Mouse (Mus musculus) urinary bladder, postnatal 4 days (tissue): ENCODE results near the gene Osbp.
"Not testable (repeated sequence)": the region's sequence is repeated elsewhere in the genome, so short reads cannot be mapped to it uniquely, and the experiment has no call there.

Experiments used
- DNase-seq, 2 experiments: peaks; one replicate each; pipeline ENCODE4 v3.0.0; 2021 to 2022; ENCODE audit warnings: low spot score in 2 of 2

Osbp gene

DNA sequence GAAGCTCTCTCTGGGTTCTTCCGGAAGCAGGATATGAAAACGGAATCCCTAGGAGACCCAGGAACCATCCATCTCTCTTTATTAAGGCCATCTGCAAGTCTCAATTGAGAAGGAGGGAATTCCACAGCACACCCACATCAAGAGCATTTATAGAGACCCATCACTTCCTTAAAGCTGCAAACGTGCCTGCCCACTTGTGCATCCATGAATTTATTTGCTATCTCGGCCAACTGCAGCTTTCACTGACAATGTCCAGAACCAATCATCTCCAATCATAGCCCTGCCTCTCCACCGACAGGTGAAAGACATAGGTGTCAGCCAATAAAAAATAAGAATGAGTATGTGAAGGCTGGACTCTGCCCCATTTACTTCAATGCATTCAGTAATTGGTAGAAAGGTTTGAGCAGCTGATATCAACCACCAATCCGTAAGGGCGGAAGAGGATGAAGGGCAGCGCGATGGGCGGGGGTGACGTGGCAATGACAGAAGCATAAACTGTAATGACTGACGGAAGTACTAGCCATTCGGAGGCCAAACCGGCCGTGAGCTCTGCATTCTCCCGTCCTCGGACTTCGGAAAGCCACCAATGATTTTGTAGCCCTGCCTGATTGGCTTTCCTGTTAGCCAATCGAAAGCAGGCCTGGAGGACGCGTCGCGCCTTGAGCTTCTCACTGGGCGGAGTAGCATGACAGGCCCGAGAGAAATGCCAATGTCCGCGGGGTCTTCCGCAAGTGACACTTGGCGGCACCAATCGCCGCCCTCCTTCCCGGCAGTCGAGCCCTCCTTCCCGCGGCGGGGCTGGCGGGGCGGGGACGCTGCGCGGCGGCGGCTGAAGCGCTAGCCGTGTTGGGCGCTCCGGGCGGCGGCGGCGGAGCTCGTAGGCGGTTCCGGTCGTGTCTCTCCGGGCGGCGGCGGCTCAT is at the start of gene Osbp:
Gene Osbp, plus strand, starts transcription at position 919 of the 920 bp plus-strand sequence.
- DNase-seq: peak; percentile 98 to 99

DNA sequence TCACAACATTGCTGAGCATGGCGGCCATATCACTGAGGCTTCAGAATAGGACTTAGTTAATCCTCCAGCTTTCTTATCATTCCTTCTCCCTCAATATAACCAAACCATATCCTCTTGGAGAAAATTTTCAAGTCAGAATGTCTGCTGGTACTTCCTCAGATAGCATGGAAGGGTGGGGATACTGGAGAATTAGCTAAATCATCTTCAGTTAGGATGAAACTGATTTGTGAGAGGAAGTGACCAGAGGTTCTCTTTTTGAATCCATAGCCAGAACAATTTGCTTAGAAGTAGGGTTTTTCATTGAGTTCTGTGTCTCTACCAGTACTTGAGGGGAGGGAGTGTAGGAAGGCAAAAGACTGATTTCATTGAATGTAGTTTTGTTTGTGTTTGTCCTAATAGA is 43.7 kb upstream of the Osbp start:
- no peak for DNase-seq

DNA sequence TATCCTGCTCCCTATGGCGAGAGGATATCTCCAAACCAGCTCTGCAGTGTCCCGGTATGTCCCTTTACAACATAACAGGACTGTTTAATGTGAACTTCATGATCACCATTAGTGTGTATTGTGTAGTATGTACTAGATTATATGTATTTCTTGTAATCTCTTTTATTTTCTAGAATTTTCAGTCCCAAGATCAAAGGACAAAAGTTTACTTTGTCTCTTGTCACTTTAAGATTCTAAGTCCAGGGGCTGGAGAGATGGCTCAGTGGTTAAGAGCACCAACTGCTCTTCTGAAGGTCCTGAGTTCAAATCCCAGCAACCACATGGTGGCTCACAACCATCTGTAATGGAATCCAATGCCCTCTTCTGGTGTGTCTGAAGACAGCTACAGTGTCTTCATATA is 43.2 kb upstream of the Osbp start:
- not testable (repeated sequence) for DNase-seq

DNA sequence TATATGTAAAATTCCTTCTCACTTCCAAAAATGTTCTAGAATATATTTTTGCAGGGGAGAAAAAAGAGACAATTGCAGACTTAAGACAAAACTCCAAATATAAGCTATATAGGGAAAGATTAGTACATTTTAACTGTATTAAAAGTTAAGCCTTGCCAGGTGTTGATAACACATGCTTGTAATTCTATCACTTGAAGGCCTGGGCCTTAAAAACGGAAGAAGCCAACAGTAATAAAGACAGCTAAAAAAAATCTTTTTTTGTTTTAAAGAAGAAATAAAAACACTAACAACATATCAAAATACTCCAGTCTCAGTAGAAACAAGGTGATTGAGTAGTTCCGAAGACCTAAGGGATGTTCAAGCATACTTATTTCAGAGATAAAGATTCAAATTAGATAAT is 39.4 kb upstream of the Osbp start:
- DNase-seq: no peak

DNA sequence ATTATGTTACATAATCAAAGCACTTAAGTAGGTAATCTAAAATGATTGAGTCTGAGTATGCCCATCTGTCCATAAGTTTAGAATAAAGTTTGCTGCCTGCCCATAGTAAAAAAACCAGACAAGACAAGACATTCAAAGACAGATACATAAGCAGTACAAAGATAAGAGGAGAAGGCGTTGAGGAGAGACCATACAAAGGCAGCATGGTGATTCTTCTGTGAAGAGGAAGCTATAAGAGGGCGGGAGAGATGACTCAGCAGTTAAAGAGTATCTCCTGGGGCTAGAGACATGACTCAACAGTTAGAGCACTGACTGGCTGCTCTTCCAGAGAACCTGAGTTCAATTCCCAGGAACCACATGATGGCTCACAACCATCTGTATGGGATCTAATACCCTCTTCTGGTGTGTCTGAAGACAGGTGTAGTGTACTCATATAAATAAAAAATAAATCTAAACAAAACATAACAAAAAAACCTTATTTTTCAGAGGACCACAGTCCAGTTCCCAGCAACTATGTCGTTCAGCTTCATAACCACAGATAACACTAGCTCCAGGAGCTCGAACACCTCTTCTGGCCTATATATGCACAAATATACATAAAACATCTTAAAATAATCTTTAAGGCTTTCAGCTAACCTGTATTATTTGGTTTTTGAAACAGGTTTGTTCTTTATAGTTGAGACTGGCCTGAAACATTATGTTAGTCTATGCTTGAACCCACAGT is 37.6 kb upstream of the Osbp start:
- no peak for DNase-seq

DNA sequence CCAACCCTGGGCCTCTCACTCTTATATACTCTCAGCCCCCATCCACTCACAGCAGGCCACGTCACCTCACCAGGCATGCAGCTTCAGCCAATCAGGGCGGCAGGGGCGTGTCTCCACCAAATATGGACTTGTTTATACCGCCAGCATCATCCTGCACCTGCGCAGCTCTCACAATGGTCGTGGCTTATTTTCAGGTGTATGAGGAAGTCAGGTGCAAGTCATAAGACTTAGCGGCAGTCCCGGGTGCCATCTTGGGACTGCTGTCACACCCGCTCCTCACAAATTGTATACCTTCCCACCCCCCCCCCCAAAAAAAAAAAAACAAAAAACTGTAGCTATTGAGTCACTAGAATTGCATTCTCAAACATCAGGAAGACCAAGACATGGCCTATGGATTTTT is 19.3 kb upstream of the Osbp start:
- DNase-seq: not testable (repeated sequence)

DNA sequence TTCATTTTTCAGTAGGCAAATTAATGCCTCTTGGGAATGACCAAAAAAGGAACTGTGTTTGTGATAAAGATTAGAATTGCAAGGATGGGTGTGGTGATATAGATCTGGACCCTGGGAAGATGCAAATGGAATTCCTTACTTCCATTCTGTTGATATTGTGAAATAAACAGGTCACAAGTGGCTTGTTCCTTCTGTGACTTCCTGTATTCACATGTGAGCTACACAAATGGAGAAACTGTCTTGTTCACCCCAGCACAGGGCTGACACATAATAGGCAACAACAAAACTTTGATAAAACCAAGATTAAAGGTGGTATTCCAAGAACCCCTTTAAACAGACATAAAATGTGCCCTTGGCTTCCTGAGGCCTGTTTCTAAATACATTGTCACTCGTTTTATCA is 15.9 kb upstream of the Osbp start:
- no peak for DNase-seq

DNA sequence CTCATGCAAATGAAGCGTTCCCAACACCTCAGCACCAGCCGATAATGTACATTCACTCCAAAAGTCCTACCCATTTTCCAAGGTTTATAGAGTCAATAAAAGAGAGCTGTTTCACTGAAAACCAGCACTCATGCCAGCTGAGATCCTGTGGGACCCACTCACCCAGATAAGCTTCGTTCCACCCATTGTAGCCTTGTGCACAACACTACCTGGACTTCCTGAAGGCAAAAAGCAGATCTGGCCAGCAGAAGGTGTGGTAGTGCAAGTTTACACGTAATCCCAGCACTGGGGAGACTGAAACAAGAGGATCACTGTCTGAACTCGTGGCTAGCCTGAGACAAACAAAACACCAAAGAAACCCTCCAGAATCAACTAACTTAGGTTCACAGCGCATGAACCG is 15.0 kb upstream of the Osbp start:
- no peak for DNase-seq

DNA sequence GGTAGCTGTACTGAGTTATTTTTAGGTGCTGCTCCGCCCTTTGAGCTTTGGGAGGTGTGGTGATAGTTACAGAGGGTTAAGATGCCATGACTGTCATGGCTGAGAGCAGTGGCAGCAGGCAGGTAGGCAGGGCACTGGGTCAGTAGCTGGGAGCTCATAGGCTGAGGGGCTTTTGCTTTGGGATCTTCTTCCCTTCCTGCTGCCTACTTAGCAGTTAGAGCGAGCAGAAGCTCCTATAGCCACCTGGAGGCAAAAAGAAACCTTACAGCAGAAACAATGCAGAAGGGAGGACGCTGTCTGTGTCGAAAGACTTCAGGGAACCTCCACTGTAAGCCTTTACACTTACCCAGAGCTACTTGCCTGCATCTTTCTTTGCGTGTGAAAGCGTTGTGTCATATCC is 11.5 kb upstream of the Osbp start:
- DNase-seq: no peak

DNA sequence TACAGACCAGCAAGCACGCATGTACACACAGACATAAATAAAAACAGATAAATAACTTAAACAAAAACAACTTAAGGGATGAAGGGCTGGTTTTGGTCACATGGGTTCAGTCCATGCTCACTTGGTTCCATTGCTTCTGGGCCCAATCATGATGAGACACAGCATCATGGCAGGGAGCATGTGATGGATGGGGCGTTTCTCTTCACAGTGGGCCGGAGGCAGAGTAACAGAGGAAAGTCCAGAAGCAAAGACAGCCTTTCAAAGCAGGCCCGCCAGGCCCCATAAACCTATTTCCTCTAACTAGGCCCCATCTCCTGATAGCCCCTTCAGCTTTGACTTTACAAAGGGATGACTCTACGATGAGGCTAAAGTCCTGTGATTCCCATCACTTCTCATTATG is 9.1 kb upstream of the Osbp start:
- no peak for DNase-seq

DNA sequence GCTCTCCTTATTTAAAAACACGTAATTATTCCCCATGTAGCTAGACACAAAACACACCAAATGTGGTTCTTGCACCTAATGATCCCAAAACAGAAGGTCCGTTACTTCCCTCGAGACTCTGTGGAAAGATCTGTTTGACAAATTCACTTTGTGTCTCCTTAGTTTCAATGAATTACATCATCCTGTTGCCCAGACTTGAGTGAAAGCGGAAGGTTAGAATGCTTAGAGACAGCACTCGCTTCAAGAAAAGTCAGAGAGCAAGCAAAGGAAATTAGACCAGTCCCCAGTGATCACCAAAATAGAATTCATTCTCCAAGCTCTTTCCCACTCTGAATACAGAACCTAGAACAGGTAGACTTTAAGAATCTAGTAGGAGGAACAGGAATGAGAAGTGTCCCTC is 8.3 kb upstream of the Osbp start:
- DNase-seq: no peak

DNA sequence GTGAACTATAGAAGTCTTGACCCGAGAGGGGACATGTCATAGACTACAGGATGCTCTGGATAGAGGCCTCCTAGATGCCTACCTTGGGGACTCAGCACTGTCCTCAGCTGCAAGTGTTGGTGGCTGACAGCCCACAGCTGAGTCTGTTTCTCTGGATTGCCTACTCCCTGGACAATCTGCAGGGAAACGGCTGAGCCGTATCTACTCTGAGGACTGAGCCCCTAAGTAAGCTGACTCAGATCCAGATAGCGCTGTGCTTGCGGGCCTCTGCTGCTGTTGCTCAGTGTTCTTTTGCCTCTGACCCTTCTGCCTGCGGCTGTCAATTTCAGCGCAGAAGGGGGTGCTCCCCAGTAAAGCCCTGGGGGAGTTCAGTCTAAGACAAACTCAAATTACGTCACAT is 7.9 kb upstream of the Osbp start:
- no peak for DNase-seq

DNA sequence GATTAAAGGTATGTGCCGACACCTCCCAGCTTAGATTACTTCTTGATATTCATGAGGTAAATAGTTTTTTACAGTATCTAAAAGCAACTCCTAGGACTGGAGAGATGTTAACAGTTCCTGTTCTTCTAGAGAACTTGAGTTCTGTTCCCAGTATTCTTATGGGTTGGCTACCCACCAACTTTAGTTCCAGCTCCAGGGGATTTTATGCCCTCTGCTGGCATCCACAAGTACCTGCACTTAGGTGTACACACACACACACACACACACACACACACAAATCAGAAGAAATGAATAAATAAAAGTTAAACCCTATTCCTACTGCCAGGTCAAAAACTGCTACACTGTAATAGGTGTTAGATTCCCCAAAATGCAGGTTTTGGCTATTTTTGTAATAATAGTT is 1.5 kb upstream of the Osbp start:
- no peak for DNase-seq

DNA sequence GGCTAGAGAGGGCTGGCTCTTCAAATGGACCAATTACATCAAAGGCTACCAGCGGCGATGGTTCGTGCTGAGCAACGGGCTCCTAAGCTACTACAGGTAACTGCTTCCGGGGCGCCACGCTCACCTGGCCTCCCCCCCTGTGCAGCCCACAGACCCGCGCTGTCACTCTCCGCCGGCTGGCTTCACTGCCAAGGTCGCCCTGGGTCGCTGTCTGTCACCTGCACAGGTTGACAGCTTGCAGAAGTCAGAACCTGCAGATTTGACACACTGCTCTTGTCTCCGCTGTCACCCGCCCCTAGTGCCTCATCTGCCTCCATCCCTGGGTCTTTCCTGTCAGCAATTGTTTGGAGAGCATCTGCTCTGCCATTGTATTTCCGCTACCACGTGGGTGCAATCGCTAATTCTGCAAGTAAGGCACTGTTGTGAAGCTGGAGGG is 478 bp downstream of the Osbp start:
- DNase-seq: peak in 1 of 2 experiments; percentile 25

DNA sequence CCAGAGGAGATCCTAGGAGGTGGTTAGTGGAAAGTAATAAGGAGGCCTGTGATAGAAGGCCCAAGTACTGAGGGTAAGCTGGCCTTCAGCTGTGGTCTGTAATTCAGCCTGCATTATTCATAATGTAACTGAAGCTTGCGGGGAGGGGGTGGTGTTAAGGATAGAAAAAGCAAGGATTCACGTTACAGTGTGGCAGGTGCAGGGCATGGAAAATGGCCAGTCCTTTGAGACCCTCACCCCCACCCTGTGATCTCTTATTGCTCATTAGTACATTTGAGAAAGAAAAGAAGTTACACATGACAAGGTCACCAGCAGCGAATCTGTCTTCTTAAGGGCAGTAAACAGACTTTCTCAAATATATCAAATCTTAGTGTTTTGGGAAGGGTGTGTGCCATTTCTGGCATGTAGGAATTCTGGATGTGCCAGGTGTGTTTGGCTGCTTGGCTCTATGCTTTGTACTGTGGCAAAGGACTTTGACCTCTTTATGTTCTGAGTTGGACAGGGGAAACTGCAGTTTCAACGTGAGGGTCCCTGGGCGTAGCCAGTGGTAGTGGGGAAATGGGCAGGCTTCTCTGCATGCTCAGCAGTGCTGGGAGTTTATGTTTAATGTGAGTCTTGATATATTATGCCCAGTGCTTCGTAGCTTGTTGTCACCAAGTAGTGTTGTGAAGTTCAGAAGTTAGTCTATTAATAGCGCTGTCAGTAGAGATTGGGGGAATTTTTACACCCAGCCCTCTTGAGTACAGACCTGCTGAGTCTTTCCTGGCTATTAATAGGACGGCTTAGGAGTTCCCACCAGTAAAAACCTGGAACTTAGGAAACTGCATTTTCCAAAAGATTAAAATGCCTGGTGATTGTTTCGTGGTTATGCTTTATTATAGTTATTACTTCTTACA is 3.7 kb downstream of the Osbp start:
- DNase-seq: no peak

DNA sequence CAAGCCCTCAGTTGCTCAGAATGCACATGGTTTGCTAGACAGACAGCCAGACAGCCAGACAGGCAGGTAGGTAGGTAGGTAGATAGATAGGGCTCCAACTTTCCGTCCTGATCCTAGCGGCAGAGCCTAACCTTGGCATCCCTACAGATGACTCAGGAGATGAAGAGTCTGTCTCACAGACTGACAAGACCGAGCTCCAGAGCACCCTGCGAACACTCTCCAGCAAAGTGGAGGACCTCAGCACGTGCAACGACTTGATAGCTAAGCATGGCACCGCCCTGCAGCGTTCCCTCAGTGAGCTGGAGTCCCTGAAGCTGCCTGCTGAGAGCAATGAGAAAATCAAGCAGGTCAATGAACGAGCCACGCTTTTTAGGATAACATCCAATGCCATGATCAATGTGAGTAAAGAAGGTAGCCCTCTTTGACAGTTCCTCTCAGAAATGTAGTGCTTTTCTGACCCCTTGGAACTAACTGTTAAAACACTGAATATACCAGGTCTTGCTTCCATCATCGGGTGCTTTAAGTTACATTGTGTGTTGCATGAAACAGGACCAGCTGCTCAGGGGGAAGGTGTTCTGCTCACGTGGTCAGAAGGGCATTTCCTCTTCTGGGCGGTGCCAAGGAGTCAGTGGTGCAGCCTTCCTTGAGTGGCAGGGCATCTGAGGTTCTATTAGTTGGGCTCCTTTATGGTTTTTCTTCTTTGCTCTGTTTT is 7.9 kb downstream of the Osbp start:
- DNase-seq: no peak

DNA sequence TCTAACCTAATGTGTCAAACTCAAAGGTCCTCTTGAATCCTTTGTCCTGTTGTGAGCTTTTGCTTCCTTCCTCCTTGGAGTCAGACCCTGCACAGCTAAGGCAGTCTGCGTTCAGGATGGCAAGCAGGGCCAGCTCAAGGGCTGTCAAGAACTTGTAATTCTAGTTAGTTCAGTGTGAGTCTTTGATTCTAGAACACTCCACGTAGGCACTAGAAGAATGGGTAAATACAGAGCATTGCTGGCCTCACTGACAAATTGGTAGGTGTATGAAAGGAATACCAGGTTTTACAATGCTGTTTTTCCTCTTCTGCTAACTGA is 8.4 kb downstream of the Osbp start:
- no peak for DNase-seq

DNA sequence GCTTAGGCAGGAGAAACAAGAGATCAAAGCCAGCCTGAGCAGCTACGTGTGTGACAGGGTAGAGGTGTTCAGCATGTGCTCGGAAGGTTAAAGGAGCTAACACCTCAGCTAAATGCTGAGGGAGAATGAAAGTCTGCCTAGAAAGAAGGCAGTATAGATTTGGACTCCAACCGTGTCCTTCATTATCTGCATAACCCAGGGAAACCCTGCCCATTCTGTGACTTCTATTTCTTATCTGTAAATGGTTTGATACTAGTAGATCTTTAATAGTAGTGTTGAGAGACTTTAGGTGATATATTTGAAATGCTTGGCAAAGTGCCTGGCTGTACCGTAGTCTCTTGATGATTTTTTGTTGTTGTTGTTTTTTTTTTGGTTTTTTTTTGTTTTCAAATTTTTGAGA is 9.9 kb downstream of the Osbp start:
- no peak for DNase-seq

DNA sequence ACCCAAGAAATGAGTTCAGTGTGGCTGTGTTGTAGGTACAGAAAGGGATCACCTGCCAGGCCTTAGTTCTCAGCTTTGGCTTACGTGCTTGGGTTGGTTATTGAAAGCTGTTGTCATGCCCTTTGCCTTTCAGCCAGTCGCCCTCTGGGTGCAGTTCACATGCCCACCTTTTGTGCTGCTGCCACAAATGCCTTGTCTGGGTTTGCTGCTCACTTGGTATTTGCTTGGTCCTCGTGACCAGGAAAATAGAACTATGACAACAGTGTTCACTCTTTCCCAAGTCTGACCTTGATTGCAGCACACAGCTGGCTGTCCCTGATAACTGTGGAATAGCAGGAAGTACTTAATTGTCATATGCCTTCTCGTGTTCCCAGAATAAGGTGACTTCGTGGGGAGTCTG is 11.6 kb downstream of the Osbp start:
- DNase-seq: no peak

DNA sequence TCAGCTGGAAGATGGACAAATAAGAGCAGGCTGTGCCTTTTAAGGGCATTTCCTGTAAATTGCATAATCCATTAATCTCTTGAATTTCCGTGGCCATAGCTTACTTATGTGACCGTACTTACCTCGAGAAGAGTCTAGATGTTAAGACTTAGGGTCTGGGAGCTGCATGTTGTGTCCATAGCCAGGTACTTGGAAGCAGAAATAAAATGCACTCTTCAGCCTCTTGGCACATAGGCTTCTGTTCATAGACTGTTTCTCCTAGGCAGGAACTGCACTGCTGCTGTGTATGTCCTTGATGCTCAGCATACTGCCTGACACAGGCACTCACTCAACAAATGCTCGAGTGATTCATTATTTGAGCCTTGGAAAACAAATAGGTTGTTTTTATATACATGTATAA is 14.7 kb downstream of the Osbp start:
- no peak for DNase-seq

DNA sequence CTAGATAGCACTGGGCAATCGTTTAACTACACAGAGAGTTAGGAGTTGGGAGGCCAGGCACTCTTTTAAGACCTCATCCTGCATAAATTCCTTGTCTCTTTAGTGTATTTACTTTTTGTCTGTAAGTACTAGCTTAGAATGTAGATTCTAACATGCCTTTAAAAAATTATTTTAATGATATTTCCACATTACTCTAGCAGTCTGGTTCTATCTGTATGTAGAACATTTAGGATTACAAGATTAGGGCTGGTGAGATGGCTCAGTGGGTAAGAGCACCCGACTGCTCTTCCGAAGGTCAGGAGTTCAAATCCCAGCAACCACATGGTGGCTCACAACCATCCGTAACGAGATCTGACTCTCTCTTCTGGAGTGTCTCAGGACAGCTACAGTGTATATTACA is 18.9 kb downstream of the Osbp start:
- not testable (repeated sequence) for DNase-seq

DNA sequence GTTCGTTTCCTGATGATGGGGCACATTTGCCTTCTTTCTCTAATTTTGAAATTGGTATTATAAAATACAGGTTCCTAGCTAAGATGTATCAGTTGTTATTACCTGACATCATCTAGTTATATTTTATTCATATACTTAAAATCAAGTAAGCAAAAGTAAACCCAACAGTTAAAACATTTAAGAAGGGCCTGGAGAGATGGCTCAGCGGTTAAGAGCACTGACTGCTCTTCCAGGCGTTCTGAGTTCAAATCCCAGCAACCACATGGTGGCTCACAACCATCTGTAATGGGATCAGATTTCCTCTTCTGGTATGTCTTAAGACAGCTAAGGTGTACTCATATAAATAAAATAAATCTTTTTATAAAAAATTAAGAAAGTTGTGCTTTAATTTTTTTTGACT is 22.1 kb downstream of the Osbp start:
- DNase-seq: no peak
